Mouse (Mus musculus): ENCODE measurements around the gene Cacng1. TPM values are rescaled to one million over a fixed set of nuclear protein-coding genes. Genes with fewer than 3 reads are reported as not detected.

Cacng1 gene
- polyA plus RNA-seq (2014; fragmentation: Illumina TruSeq; extraction: RNeasy Lipid Tissue Mini Kit (QIAGEN cat#74804); ENCODE audit: low read depth, low replicate concordance), result not detected

GRCm38 (mm10) chr11:107716332-107716938, at the start of gene Cacng1:
Cacng1 (minus strand) TSS chr11:107716522.

Other genes with a start within 250 kb of the Cacng1 start
- 16.1 TPM for gene Pitpnc1, start 245.8 kb downstream of the Cacng1 start, polyA plus RNA-seq (2014; fragmentation: Illumina TruSeq; extraction: RNeasy Lipid Tissue Mini Kit (QIAGEN cat#74804); ENCODE audit: low read depth, low replicate concordance)
- gene Psmd12, start 237.0 kb downstream of the Cacng1 start, polyA plus RNA-seq (2014; fragmentation: Illumina TruSeq; extraction: RNeasy Lipid Tissue Mini Kit (QIAGEN cat#74804); ENCODE audit: low read depth, low replicate concordance), result 183 TPM
- gene Helz, start 168.6 kb downstream of the Cacng1 start, polyA plus RNA-seq (2014; fragmentation: Illumina TruSeq; extraction: RNeasy Lipid Tissue Mini Kit (QIAGEN cat#74804); ENCODE audit: low read depth, low replicate concordance), result 3.2 TPM
- gene Cacng4, start 78.0 kb upstream of the Cacng1 start, polyA plus RNA-seq (2014; fragmentation: Illumina TruSeq; extraction: RNeasy Lipid Tissue Mini Kit (QIAGEN cat#74804); ENCODE audit: low read depth, low replicate concordance), result not detected
- not detected for gene Cacng5, start 198.5 kb upstream of the Cacng1 start, polyA plus RNA-seq (2014; fragmentation: Illumina TruSeq; extraction: RNeasy Lipid Tissue Mini Kit (QIAGEN cat#74804); ENCODE audit: low read depth, low replicate concordance)

All from liver, adult 10 weeks (tissue).